Mouse (Mus musculus): ENCODE measurements around the gene Gm44503.

DNA sequence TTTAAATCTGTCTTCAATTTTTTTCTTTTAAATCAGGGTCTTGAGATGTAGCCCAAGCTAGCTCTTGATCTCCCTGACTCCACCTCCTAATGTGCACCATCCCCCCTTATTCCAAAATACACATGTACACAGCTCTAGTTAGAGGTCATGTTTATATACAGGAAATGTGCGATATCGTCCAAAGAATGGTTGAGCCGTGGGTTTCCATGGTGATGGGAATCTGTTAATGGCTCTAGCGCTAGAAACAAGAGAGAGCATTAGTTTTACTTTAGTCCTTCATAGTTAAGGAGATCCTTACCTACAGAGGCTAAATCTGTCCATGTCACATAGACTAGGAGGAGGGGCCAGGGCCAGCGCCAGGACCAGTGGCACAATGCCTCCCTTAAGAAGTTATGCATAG is 91.2 kb downstream of the Gm44503 start:
- no peak for TF ChIP-seq POLR2A (IDR thresholded peaks at IDR 0.05; ENCODE audit: insufficient read depth, low read depth, low read length)
- TF ChIP-seq CTCF (IDR thresholded peaks at IDR 0.05): no peak
